Mouse (Mus musculus) neural tube, embryonic 11.5 days (tissue): Measurements from ENCODE around the gene Nyx. TPM values are rescaled to one million over a fixed set of nuclear protein-coding genes. Genes with fewer than 3 reads are reported as not detected.

Experiments
- ATAC-seq: fragments of 200-750 bp; cut with Nextera tagmentation; 2 replicates; pipeline ENCODE4 v1.8.0; 2017; ENCODE audit warnings: moderate number of reproducible peaks, mild to moderate bottlenecking, moderate TSS enrichment, moderate library complexity; ENCODE audit not compliant: insufficient read depth, low FRiP score, low TSS enrichment
- DNase-seq: peaks from one replicate; pipeline ENCODE4 v3.0.0-alpha.2; 2015; ENCODE audit warnings: low spot score
- H3K27ac ChIP-seq: fragments of 300-500 bp; sonication (generic); 2 replicates; pipeline ENCODE4 v1.5.1; 2014; ENCODE audit warnings: low read depth, mild to moderate bottlenecking, low read length
- H3K27me3 ChIP-seq: fragments of 300-500 bp; sonication (generic); 2 replicates; pipeline ENCODE4 v1.6.1; 2014; ENCODE audit warnings: mild to moderate bottlenecking, low read length, mixed read lengths; ENCODE audit not compliant: control insufficient read depth, insufficient read depth
- H3K36me3 ChIP-seq: fragments of 300-500 bp; sonication (generic); 2 replicates; pipeline ENCODE4 v1.6.1; 2014; ENCODE audit warnings: mild to moderate bottlenecking, low read length, moderate library complexity, mixed read lengths; ENCODE audit not compliant: control insufficient read depth, insufficient read depth
- H3K4me1 ChIP-seq: fragments of 300-500 bp; sonication (generic); 2 replicates; pipeline ENCODE4 v1.6.1; 2014; ENCODE audit warnings: low read length, mixed read lengths; ENCODE audit not compliant: control insufficient read depth, insufficient read depth
- H3K4me2 ChIP-seq: fragments of 300-500 bp; sonication (generic); 2 replicates; pipeline ENCODE4 v1.6.1; 2014; ENCODE audit warnings: low read depth, mild to moderate bottlenecking, moderate library complexity
- H3K4me3 ChIP-seq: fragments of 300-500 bp; sonication (generic); 2 replicates; pipeline ENCODE4 v1.5.1; 2014; ENCODE audit warnings: low read depth, low read length
- H3K9ac ChIP-seq: fragments of 300-500 bp; sonication (generic); 2 replicates; pipeline ENCODE4 v1.6.1; 2014; ENCODE audit warnings: mild to moderate bottlenecking, low read length
- H3K9me3 ChIP-seq: fragments of 300-500 bp; sonication (generic); 2 replicates; pipeline ENCODE4 v1.6.1; 2016; ENCODE audit warnings: low read length; ENCODE audit not compliant: control insufficient read depth
- WGBS: fragments of 180-500 bp; shearing (Covaris S2); extraction: QIAGEN DNeasy Blood & Tissue Kit; methylation state at CpG from one replicate; pipeline ENCODE4 v1.1.7; 2014; 5-methylcytosine and 5-hydroxymethylcytosine counted together
- polyA plus RNA-seq: library from polyadenylated mRNA; unstranded; fragments of >200 nt; fragmentation: Nextera tagmentation; extraction: Ambion mirVana; gene quantifications from 2 replicates; pipeline ENCODE4 v1.2.1, GENCODE M21; 2014

Gene Nyx
- polyA plus RNA-seq, 1 experiment from 2014 or later, result not detected

DNA sequence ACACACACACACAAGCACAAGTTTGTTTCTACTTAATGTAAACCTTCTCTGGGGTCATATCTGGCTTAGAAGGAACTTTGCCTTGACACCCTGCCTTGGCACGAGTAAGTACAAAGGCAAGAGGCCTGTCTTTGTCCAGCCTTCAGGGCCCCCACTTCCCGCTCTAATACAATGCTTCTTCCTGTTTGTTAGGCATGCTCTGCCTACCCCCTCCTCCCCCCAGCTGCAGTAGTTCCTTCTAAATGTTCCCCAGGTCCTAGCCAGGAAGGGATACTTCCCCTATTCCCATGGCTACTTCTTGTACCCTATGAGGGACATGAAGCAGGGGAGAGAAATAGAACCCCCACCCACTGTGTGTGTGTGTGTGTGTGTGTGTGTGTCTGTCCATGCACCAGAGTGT lies 40.5 kb downstream of the Nyx start:
- H3K4me2 ChIP-seq, result no peak overlapping the region
- no peaks in the 10 kb centered on the region for H3K9me3 ChIP-seq
- DNase-seq (no peak), ATAC-seq (no peak)
- no peaks in the 10 kb centered on the region for H3K4me1 ChIP-seq
- no peaks in the 10 kb centered on the region for H3K27me3 ChIP-seq
- no peak overlapping the region for H3K4me3 ChIP-seq
- H3K9ac ChIP-seq, result no peak overlapping the region
- no peaks in the 10 kb centered on the region for H3K36me3 ChIP-seq
- WGBS, result 71% methylated on average over 2 of the region's 2 CpGs
- H3K27ac ChIP-seq, result no peak overlapping the region

DNA sequence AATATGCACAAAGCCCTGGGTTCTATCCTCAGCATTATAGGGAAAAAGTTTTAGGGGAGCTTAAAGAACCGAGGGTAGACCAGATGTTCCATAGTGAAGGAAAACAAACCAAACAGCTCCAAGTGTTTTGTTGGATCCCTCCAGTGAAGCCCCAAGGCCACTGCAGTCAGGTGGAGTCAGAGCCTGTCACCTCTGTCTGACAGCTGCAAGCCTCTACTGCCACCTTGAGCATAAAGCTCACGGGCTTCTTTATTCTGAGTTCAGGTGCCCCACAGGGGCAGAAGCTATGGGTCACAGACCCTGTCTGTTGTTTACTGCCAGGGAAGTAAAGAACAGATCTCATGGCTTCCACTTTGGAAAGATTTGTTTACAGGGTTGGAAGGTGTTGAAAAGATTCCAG lies 47.2 kb downstream of the Nyx start:
- Histone ChIP-seq H3K9ac (no peak overlapping the region), H3K36me3 (no peaks in the 10 kb centered on the region), H3K4me1 (no peaks in the 10 kb centered on the region), H3K27ac (no peak overlapping the region), H3K4me3 (no peak overlapping the region), H3K4me2 (no peak overlapping the region), H3K27me3 (no peaks in the 10 kb centered on the region), H3K9me3 (no peaks in the 10 kb centered on the region)
- DNase-seq, result no peak
- no peak for ATAC-seq
- 58% methylated on average over 2 of the region's 2 CpGs for WGBS

GRCm38 (mm10) chrX:13513864-13514263 lies 48.0 kb downstream of the Nyx start:
- Histone ChIP-seq H3K27me3 (no peaks in the 10 kb centered on the region), H3K9ac (no peak overlapping the region), H3K27ac (no peak overlapping the region), H3K9me3 (no peaks in the 10 kb centered on the region), H3K4me2 (no peak overlapping the region), H3K4me3 (no peak overlapping the region), H3K4me1 (no peaks in the 10 kb centered on the region), H3K36me3 (no peaks in the 10 kb centered on the region)
- ATAC-seq, result no peak
- 88% methylated on average over 5 of the region's 5 CpGs for WGBS
- DNase-seq, result no peak

DNA sequence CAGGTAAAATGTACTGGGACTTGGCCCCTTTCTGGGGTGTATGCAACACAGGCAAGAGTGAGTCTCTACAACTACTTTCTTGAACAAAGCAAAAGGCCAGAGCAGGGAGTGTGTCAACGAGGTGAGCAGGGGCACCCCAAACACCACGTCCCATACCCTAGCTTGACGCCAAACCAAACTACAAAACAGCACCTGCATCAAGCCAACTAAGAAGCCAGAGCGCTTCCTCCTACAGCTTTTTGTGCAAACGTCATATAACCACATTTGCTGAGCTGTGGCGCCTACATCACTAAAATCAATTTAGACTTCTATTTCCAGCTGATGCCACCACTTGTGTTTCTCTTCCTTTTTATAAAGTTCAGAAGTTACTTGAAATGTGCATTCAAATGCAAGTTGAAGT lies 50.5 kb downstream of the Nyx start:
- no peak for DNase-seq
- Histone ChIP-seq H3K4me3 (no peak overlapping the region), H3K27ac (no peak overlapping the region), H3K9me3 (no peaks in the 10 kb centered on the region), H3K4me2 (no peak overlapping the region), H3K4me1 (no peaks in the 10 kb centered on the region), H3K36me3 (no peaks in the 10 kb centered on the region), H3K27me3 (no peaks in the 10 kb centered on the region), H3K9ac (no peak overlapping the region)
- WGBS, result 93% methylated on average over 6 of the region's 6 CpGs
- ATAC-seq, result no peak

DNA sequence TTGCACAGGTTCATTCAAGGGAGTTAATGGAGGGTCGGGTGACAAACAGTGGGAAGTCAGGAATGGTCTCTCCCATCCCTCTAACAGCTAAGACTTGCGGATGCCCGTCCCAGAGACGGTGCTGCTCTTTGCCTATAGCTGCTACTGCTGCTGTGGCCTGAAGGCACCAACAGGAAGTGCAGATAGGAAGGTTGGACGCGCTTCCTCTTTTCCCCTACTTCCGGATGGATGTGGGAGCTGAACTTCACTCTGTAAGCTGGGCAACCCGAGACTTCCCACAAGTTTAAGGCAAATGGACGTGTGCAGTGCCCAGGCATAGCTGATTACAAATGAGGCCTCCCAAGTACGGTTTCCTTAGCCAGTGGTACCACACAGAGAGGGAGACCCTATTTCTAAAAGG lies 52.1 kb downstream of the Nyx start:
- H3K27ac ChIP-seq, result no peak overlapping the region
- WGBS, result 83% methylated on average over 10 of the region's 10 CpGs
- DNase-seq, result no peak
- no peaks in the 10 kb centered on the region for H3K36me3 ChIP-seq
- H3K9me3 ChIP-seq, result no peaks in the 10 kb centered on the region
- H3K9ac ChIP-seq, result no peak overlapping the region
- no peak for ATAC-seq
- no peak overlapping the region for H3K4me3 ChIP-seq
- H3K4me1 ChIP-seq, result no peaks in the 10 kb centered on the region
- H3K27me3 ChIP-seq, result no peaks in the 10 kb centered on the region
- H3K4me2 ChIP-seq, result no peak overlapping the region

DNA sequence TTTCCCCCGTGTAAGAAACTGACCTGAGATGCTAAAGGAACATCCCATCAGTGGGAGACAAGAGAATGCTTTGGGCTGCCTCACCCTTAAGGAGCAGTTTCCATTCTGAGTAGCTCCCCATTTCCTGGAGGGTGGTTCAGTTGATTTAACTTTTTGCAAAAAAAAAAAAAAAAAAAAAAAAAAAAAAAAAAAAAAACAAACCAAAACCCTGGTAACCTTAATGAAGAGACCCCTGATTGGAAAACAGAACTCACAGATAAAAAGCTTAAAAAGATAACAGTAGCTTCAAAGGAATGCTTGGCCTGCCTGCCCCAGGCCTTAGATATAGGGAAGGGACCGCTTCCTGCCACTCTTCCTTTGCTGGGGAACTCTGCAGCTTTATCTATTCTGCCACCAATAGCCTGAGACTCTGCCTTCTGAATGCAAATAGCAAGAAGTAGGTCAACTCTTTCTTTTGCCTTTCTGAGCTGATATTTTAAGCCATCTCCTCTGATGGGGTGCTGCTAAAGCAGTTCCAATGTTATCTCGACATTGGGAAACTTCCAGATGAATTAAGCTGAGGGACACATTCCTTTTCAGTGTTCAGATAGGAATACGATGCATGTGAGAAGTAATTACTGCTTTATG lies 53.0 kb downstream of the Nyx start:
- H3K27ac ChIP-seq, result no peak overlapping the region
- no peaks in the 10 kb centered on the region for H3K9me3 ChIP-seq
- WGBS, result 88% methylated on average over 4 of the region's 4 CpGs
- H3K4me1 ChIP-seq, result no peaks in the 10 kb centered on the region
- DNase-seq (no peak), ATAC-seq (no peak)
- H3K36me3 ChIP-seq, result no peaks in the 10 kb centered on the region
- H3K9ac ChIP-seq, result no peak overlapping the region
- H3K4me2 ChIP-seq, result no peak overlapping the region
- H3K27me3 ChIP-seq, result no peaks in the 10 kb centered on the region
- H3K4me3 ChIP-seq, result no peak overlapping the region

GRCm38 (mm10) chrX:13519408-13519783 lies 53.5 kb downstream of the Nyx start:
- no peak overlapping the region for H3K27ac ChIP-seq
- no peak overlapping the region for H3K4me2 ChIP-seq
- no peaks in the 10 kb centered on the region for H3K4me1 ChIP-seq
- H3K4me3 ChIP-seq, result no peak overlapping the region
- H3K27me3 ChIP-seq, result no peaks in the 10 kb centered on the region
- no peaks in the 10 kb centered on the region for H3K36me3 ChIP-seq
- no peaks in the 10 kb centered on the region for H3K9me3 ChIP-seq
- DNase-seq (no peak), ATAC-seq (no peak)
- H3K9ac ChIP-seq, result no peak overlapping the region
- 90% methylated on average over 5 of the region's 5 CpGs for WGBS

DNA sequence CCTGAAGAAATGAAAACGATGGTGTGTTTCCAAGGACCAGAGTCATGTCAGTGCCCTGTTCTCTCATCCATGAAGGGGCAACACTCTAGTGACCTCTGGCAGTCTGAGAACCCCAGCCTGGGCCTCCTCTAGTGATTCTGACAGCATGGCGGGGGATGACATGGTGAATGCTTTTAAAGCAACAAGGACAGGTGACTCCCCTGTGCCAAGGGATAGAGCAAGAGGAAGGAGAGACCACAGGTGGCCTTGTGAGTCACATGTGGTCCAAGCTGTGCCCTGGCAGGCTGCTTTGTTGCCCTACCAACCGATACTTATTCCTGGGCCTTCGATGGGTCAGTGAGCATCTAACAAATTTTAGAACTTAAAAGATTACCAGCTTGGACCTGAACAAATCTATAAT lies 54.7 kb downstream of the Nyx start:
- 91% methylated on average over 4 of the region's 4 CpGs for WGBS
- ATAC-seq, result no peak
- H3K27ac ChIP-seq, result no peak overlapping the region
- H3K9ac ChIP-seq, result no peak overlapping the region
- no peak overlapping the region for H3K4me3 ChIP-seq
- no peaks in the 10 kb centered on the region for H3K9me3 ChIP-seq
- no peaks in the 10 kb centered on the region for H3K4me1 ChIP-seq
- no peaks in the 10 kb centered on the region for H3K27me3 ChIP-seq
- H3K4me2 ChIP-seq, result no peak overlapping the region
- DNase-seq, result no peak
- H3K36me3 ChIP-seq, result no peaks in the 10 kb centered on the region

DNA sequence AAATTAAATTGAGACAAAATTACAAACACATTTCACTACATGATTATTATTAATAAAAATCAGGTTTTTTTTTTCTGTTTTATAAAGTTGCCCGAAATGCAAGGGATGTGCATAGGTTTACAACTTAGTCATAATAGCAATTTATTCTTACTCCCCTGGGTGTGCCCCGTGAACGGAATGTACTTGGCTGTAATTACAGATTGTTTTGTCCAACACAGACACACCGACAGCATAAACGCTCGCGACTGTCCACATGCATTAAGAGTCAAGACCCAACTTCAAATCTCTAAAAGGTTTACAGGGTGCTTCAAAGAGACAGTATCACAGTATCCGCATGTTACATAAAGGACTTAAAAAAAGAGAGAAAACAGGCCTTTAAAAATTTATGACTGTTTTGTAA lies 55.4 kb downstream of the Nyx start:
- 94% methylated on average over 8 of the region's 8 CpGs for WGBS
- H3K27ac ChIP-seq, result no peak overlapping the region
- H3K4me3 ChIP-seq, result no peak overlapping the region
- no peak for DNase-seq
- no peaks in the 10 kb centered on the region for H3K27me3 ChIP-seq
- no peaks in the 10 kb centered on the region for H3K9me3 ChIP-seq
- H3K36me3 ChIP-seq, result no peaks in the 10 kb centered on the region
- no peak overlapping the region for H3K9ac ChIP-seq
- ATAC-seq, result no peak
- no peaks in the 10 kb centered on the region for H3K4me1 ChIP-seq
- H3K4me2 ChIP-seq, result no peak overlapping the region
